Mouse (Mus musculus) thymus, adult 2 months (tissue): ENCODE measurements around the gene Stim1.

Source experiments
- CTCF ChIP-seq: fragments of 200-500 bp; IDR thresholded peaks from 2 replicates; pipeline ENCODE4 v1.5.1; 2012; ENCODE audit warnings: mild to moderate bottlenecking, control low read depth, low read length, moderate library complexity, borderline replicate concordance; ENCODE audit not compliant: control insufficient read depth, poor library complexity, insufficient read depth; ENCODE audit errors: extremely low read depth
- POLR2A ChIP-seq: fragments of 200-500 bp; IDR thresholded peaks from 2 replicates; pipeline ENCODE4 v1.6.1; 2012; ENCODE audit warnings: mild to moderate bottlenecking, low read length, control low read depth, moderate library complexity; ENCODE audit not compliant: control insufficient read depth, poor library complexity, insufficient read depth; ENCODE audit errors: extremely low read depth

GRCm38 (mm10) chr7:102292228-102292627 is 24.6 kb downstream of the Stim1 start:
- no peak for TF ChIP-seq POLR2A
- no peak for TF ChIP-seq CTCF
